Mouse (Mus musculus) liver, adult 2 months (tissue): ENCODE measurements around the gene Txnrd2.

ENCODE experiments used
- CTCF ChIP-seq: fragments of 200-500 bp; IDR thresholded peaks from 2 replicates; pipeline ENCODE4 v1.5.1; 2011; ENCODE audit warnings: low read depth, low read length, control low read depth
- POLR2A ChIP-seq: fragments of 200-500 bp; IDR thresholded peaks from 2 replicates; pipeline ENCODE4 v1.6.1; 2011; ENCODE audit warnings: low read length, control low read depth; ENCODE audit not compliant: insufficient read depth; ENCODE audit errors: extremely low read depth

DNA sequence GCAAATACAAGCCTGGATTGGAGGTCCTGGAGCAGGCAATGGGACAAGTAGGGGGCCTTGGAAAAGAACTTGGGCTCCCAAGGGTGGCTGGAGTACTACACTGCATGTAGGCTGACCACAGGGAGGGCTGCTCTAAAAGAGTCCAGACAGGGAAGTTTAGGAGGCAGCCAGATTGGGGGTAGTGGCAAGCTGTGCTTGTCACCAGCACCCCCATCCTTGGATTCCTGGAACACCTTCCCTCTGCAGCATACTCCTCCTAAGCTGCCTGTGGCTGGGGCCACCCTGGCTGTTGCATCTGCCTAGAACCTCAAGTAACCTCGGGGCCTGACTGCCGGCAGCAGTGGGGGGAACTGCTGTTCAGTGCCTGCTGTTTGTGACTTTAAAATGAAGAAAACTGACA lies 20.3 kb upstream of the Txnrd2 start:
- no peak for TF ChIP-seq POLR2A
- TF ChIP-seq CTCF: no peak
